Mouse (Mus musculus) G1E-ER4 (cell line): Measurements from ENCODE around the gene Trim68. TPM values are rescaled to one million over a fixed set of nuclear protein-coding genes. Genes with fewer than 3 reads are reported as not detected.

Experiments
- GATA1 ChIP-seq: IDR thresholded peaks from one replicate; pipeline ENCODE4 v1.8.0; 2012; ENCODE audit warnings: low read length, inconsistent platforms
- polyA plus RNA-seq: library from polyadenylated mRNA; stranded (reverse); fragments of >175 nt; gene quantifications from 2 replicates; pipeline ENCODE4 v1.2.3, GENCODE M21; 2012

The Trim68 gene
- polyA plus RNA-seq: 1.8 and 1.9 TPM in 2 replicates

DNA sequence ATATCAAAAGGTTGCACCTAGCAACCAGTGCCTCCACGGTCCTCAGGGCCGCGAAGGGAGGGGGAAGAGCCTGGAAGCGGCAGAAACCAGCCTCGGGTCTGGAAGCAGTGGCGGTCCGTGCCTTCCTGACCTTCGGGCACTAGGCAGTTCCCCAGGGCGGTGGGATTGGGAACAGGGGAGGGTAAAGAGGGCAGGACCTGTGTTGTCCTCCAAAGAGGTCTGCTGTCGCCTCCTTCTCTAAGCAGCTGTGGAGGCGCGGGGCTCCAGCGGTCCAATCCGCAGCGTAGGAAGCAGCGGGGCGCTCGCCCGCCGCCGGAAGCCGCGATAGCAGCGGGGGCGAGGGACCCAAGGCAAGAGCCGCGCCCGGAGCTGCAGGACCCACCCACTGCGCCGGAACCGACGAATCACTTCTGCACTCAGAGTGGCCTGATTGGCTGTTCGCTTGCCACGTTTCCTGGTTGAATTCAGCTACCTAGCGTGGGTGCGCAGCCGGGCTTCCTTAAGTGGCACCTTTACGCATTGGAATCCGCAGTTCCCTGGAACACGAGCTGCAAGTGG is at the start of gene Trim68:
TSS of gene Trim68 (minus strand) at position 384 of the 558 bp plus-strand sequence.
- TF ChIP-seq GATA1: no peak

DNA sequence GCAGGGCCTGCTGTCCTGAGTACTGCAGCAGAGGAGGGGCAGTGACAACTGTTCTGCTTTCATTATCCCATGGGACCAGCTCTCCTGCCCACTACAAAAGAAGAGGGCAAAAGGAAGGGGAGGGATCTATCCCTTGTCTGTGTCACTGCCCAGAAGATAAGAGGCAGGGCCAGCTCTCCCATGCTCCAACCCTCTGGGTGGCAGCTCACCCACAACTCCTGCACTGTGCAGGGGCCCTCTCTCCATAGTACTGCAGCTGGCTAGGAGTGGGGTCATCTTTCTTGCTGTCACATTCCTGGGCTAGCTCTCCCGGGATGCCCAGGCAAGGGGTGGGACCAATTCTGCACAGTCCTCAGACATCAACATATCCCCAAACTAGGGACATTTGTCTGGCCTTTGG is 46.7 kb upstream of the Trim68 start:
- no peak for TF ChIP-seq GATA1

- no peak for TF ChIP-seq GATA1
Measured at GRCm38 (mm10) chr7:102727391-102727790, 40.3 kb upstream of the Trim68 start, which contains the start of gene Olfr559. Olfr559 (minus strand) TSS chr7:102727491.

DNA sequence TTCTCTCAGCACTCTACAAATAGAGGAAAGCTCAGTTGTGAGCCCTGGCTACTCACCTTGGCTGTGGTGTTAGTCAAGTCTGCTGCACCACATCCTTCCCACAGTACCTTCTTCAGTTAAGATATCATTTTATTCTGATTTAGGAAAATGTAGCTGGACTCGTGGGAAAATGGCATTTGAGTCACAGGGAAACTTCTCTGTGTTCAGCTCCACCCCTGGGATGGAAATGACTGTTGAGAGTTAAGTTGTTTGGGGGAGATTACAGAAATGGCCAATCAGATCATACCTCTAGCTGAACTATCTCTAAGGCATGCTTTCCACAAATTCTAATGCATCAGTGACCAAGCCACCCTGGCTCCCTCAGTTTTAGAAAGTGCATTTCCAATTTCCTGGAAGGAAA is 31.8 kb upstream of the Trim68 start, which contains the start of gene Olfr33:
TSS of gene Olfr33 (minus strand) at position 101 of the 400 bp plus-strand sequence.
- no peak for TF ChIP-seq GATA1

GRCm38 (mm10) chr7:102701915-102702314 is 14.8 kb upstream of the Trim68 start, which contains the start of gene Olfr558:
Olfr558 (plus strand) TSS chr7:102702215.
- TF ChIP-seq GATA1: no peak

- no peak for TF ChIP-seq GATA1
Measured at GRCm38 (mm10) chr7:102698461-102698860, 11.3 kb upstream of the Trim68 start.

DNA sequence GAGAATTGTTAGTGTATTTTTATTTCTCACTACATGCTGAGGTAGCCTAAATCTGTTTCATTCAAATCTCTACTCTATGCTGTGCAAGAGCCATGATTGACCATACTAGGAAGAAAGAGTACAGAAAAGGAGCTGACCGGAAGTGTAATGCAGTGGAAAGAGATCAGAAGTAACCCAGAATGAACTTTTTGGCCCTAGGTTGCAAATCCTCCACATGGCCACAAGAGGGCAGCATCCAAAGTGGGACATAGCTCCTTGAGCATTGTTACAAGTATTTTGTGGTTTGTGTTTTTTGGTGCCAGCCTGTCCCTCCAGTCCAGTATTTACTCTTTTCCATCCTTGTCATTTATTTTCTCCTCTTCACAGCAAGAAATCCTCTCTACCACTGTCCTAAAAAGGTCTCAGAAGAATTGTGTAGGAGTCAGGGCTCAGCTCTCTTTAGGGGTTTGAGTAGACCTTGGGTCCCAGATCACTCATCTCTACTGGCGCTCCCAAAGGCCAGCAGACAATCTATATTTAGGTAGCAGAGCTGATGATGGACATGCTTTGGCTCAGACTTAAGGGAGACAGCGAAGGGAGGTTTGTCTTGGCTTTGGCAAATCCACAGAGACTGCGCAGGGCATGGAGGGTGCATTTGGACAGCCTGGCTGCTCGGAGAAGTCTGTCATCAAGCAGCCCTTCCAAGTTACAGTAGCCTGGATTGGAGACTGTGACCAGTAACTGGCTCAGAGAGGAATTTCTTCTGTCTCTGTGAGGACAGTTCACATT is 8.4 kb upstream of the Trim68 start, which contains the start of gene Olfr557:
TSS of gene Olfr557 (plus strand) at position 553 of the 768 bp plus-strand sequence.
- TF ChIP-seq GATA1: no peak

GRCm38 (mm10) chr7:102681916-102682315 is 5.2 kb downstream of the Trim68 start:
- no peak for TF ChIP-seq GATA1

DNA sequence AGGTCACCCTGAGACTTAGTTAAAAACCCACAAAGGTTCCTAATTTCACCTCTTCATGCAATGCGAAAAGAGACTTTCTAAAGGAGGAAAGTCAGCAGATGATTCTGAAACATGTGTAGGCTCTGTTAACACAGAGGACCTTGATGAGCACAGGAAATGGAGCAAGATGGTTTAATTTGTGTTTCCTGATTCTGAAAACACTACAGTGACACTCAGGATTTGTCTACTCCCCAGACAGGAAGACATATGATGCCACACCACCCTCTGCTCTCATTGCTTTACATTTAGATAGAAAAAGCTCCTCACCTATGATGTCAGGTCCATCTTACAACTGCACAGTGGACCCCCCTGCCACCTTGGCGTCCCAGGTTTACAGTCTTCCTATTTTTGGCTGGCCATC is 10.9 kb downstream of the Trim68 start:
- no peak for TF ChIP-seq GATA1

- no peak for TF ChIP-seq GATA1
Measured at GRCm38 (mm10) chr7:102665378-102665777, 21.7 kb downstream of the Trim68 start.

GRCm38 (mm10) chr7:102664599-102664998 is 22.5 kb downstream of the Trim68 start, which contains the start of gene Olfr556:
Olfr556 (plus strand) TSS chr7:102664899.
- TF ChIP-seq GATA1: no peak

DNA sequence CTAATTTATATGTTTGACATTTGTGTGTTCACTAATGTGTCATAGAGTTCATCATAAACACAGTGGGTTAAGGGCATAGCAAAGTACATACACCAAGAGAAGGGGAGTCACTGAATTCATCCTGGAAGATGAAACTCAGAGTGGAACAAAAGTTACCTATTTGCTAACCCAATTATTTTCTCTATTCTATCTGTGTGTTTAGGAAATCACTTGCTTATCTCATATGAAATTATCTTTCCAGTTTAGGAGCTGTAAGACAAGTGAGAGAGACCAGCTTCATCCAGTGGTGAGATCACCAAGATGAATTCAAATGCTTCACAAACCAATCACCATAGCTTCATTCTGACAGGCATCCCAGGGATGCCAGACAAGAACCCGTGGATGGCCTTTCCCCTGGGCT is 28.6 kb downstream of the Trim68 start, which contains the start of gene Olfr555:
TSS of gene Olfr555 (plus strand) at position 301 of the 400 bp plus-strand sequence.
- no peak for TF ChIP-seq GATA1

GRCm38 (mm10) chr7:102638132-102638531 is 49.0 kb downstream of the Trim68 start, which contains the start of gene Olfr554:
Olfr554 (plus strand) TSS chr7:102638432.
- no peak for TF ChIP-seq GATA1

DNA sequence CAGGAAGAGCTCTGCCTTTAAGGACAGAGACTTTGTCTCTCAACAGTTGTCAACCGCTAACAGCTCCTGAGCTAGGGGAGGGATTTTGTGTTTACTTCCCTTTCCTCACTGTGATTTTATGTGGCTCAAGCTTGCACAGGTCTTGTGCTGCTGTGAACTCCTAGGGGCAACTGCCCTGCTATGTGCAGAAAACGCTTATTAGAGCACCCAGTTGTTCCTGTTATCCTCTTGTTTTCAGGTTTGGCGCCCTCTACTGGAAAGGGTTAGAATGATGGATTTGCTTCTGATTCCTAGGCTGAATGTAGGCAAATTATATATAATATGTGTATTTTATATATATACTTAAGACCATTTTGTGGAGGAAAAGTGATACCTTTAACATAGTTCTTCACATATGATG is 50.5 kb downstream of the Trim68 start:
- TF ChIP-seq GATA1: no peak

Other genes with a start within 250 kb of the Trim68 start
- gene Rrm1, start 245.6 kb downstream of the Trim68 start, polyA plus RNA-seq: 96.3 and 156 TPM in 2 replicates
- gene Olfr543, start 205.6 kb downstream of the Trim68 start, polyA plus RNA-seq: not detected in 2 replicates
- not detected in 2 replicates for gene Olfr544, start 199.0 kb downstream of the Trim68 start, polyA plus RNA-seq
- not detected in 2 replicates for gene Olfr545, start 187.8 kb downstream of the Trim68 start, polyA plus RNA-seq
- gene Olfr547, start 152.6 kb downstream of the Trim68 start, polyA plus RNA-seq: not detected in 2 replicates
- not detected in 2 replicates for gene Olfr548-ps1, start 146.4 kb downstream of the Trim68 start, polyA plus RNA-seq
- gene Olfr549, start 137.5 kb downstream of the Trim68 start, polyA plus RNA-seq: not detected in 2 replicates
- 2.4 and 5.2 TPM in 2 replicates for gene Trim21, start 121.8 kb downstream of the Trim68 start, polyA plus RNA-seq
- gene Olfr550, start 115.9 kb downstream of the Trim68 start, polyA plus RNA-seq: not detected in 2 replicates
- gene Olfr551, start 95.4 kb downstream of the Trim68 start, polyA plus RNA-seq: not detected in 2 replicates
- not detected in 2 replicates for gene Olfr552, start 89.6 kb downstream of the Trim68 start, polyA plus RNA-seq
- not detected in 2 replicates for gene Olfr553, start 69.1 kb downstream of the Trim68 start, polyA plus RNA-seq
- gene Olfr554, start 48.9 kb downstream of the Trim68 start, polyA plus RNA-seq: not detected in 2 replicates
- not detected in 2 replicates for gene Olfr555, start 28.5 kb downstream of the Trim68 start, polyA plus RNA-seq
- gene Olfr556, start 22.4 kb downstream of the Trim68 start, polyA plus RNA-seq: not detected in 2 replicates
- not detected in 2 replicates for gene Olfr557, start 8.6 kb upstream of the Trim68 start, polyA plus RNA-seq
- not detected in 2 replicates for gene Olfr558, start 14.9 kb upstream of the Trim68 start, polyA plus RNA-seq
- gene Olfr33, start 31.7 kb upstream of the Trim68 start, polyA plus RNA-seq: not detected in 2 replicates
- not detected in 2 replicates for gene Olfr559, start 40.2 kb upstream of the Trim68 start, polyA plus RNA-seq
- gene Olfr560, start 72.0 kb upstream of the Trim68 start, polyA plus RNA-seq: not detected in 2 replicates
- not detected in 2 replicates for gene Olfr78, start 72.1 kb upstream of the Trim68 start, polyA plus RNA-seq
- not detected in 2 replicates for gene Olfr561, start 83.9 kb upstream of the Trim68 start, polyA plus RNA-seq
- gene Olfr564, start 116.2 kb upstream of the Trim68 start, polyA plus RNA-seq: not detected in 2 replicates
- gene Olfr566, start 171.4 kb upstream of the Trim68 start, polyA plus RNA-seq: not detected in 2 replicates
- not detected in 2 replicates for gene Olfr568, start 189.8 kb upstream of the Trim68 start, polyA plus RNA-seq
- not detected in 2 replicates for gene Olfr569, start 203.6 kb upstream of the Trim68 start, polyA plus RNA-seq
- not detected in 2 replicates for gene Olfr570, start 207.2 kb upstream of the Trim68 start, polyA plus RNA-seq
- not detected in 2 replicates for gene Olfr571, start 230.2 kb upstream of the Trim68 start, polyA plus RNA-seq
- gene Olfr572, start 237.1 kb upstream of the Trim68 start, polyA plus RNA-seq: not detected in 2 replicates